Mouse (Mus musculus) layer of hippocampus, adult 9-10 months (tissue): ENCODE measurements at regions not wholly inside any gene's neighbourhood (a gene's known extent, or its start where the extent isn't known, plus 50 kb on each side); places are given as distances from the start of the nearest gene placed in this dataset.

Experiments
- DNase-seq: peaks from one replicate; pipeline ENCODE4 v3.0.0; 2022; ENCODE audit warnings: low spot score

GRCm38 (mm10) chrX:166971721-166972120 lies 237.4 kb downstream of the Tmsb4x start:
- DNase-seq, result no peak

- no peak for DNase-seq
Observed at GRCm38 (mm10) chrX:166964656-166965582, 244.2 kb downstream of the Tmsb4x start.

GRCm38 (mm10) chrX:166952528-166953189 lies 256.5 kb downstream of the Tmsb4x start:
- DNase-seq, result peak; percentile 25

GRCm38 (mm10) chrX:166951011-166951410 lies 258.1 kb downstream of the Tmsb4x start:
- no peak for DNase-seq

- DNase-seq, result no peak
Observed at GRCm38 (mm10) chrX:166945915-166946314, 263.2 kb downstream of the Tmsb4x start.

- DNase-seq, result no peak
Observed at GRCm38 (mm10) chrX:166945476-166945875, 263.6 kb downstream of the Tmsb4x start.

GRCm38 (mm10) chrX:166933766-166934165 lies 275.3 kb downstream of the Tmsb4x start:
- DNase-seq, result no peak

GRCm38 (mm10) chrX:166932472-166932871 lies 276.6 kb downstream of the Tmsb4x start:
- DNase-seq, result no peak

- DNase-seq, result no peak
Observed at GRCm38 (mm10) chrX:166931048-166931447, 278.1 kb downstream of the Tmsb4x start.

- no peak for DNase-seq
Observed at GRCm38 (mm10) chrX:166929716-166930420, 279.2 kb downstream of the Tmsb4x start.

- DNase-seq, result no peak
Observed at GRCm38 (mm10) chrX:166915356-166915953, 293.7 kb downstream of the Tmsb4x start.

GRCm38 (mm10) chrX:166906602-166907001 lies 302.5 kb downstream of the Tmsb4x start:
- DNase-seq, result no peak

- no peak for DNase-seq
Observed at GRCm38 (mm10) chrX:166900761-166901160, 308.4 kb downstream of the Tmsb4x start.

GRCm38 (mm10) chrX:166895199-166895598 lies 309.7 kb upstream of the Egfl6 start:
- DNase-seq, result no peak

GRCm38 (mm10) chrX:166886417-166886816 lies 300.9 kb upstream of the Egfl6 start:
- no peak for DNase-seq

- DNase-seq, result no peak
Observed at GRCm38 (mm10) chrX:166869515-166869914, 284.0 kb upstream of the Egfl6 start.

GRCm38 (mm10) chrX:166867692-166868091 lies 282.2 kb upstream of the Egfl6 start:
- no peak for DNase-seq
